Mouse (Mus musculus): ENCODE data around the gene Ogfod2.

The Ogfod2 gene

GRCm38 (mm10) chr5:124111742-124112497, at the start of gene Ogfod2:
Gene Ogfod2, plus strand, starts transcription at chr5:124112297.
- peak; percentile 96 for DNase-seq (ENCODE audit: low spot score)

DNA sequence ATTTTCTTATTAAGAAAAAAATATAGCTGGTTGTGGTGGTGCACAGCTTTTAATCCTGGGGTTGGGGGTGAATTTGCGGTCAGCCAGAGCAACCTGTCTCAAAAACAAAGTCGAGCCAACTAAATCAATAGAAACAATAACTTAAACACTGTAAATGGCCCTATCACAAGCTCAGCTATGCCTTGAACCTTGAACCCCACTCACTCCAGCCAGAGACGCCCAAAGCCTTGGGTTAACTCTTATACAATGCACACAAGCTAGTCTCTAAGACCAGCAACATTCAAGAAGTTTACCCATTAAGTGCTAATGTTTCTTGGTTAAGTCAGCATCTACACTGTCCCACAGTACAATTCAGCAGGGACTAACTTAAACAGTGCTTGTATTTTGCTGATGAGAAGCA, 42.4 kb upstream of the Ogfod2 start:
- DNase-seq (ENCODE audit: low spot score), result no peak

DNA sequence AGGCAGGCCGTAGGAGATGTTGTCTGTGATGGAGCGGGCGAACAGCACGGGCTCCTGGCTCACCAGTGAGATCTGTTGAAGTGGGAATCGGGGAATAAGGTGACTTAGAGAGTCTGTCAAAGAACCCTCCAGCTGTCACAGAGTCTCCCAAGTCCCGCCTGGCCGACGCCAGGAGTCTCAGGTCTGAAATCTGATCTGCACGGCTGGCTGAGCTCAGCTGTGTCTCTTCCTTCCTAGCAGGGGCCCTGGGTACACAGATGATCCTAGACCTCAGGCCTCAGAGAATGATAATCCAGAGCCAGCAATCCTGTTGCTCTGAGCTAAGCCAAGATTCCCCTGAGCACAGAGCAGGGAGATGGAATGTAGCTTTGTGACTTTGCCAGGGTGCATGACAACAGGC, 38.4 kb upstream of the Ogfod2 start:
- DNase-seq (ENCODE audit: low spot score), result no peak

- DNase-seq (ENCODE audit: low spot score), result no peak
Observed at GRCm38 (mm10) chr5:124074845-124075307, 37.2 kb upstream of the Ogfod2 start.

GRCm38 (mm10) chr5:124075716-124076115, 36.4 kb upstream of the Ogfod2 start:
- DNase-seq (ENCODE audit: low spot score), result no peak

DNA sequence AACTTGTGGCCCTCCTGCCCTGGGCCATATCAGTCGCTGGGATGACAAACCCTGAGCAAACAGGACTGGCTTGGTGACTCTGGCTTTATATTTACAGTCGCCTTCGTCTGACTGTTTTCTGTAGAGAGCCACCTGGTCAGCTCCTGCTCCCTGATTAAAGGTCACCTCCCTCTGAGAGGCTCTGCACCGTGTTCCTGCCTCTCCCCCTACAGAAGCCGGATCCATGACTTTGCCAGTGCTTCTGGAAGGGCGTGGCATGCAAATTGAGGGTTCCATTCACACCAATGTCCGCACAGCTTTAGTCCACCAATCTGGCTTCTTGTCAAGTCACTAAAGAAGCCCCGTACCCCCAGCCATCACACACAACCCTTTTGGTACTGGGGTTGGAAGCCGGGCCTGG, 35.5 kb upstream of the Ogfod2 start:
- DNase-seq (ENCODE audit: low spot score), result no peak

GRCm38 (mm10) chr5:124077241-124077640, 34.9 kb upstream of the Ogfod2 start:
- no peak for DNase-seq (ENCODE audit: low spot score)

- DNase-seq (ENCODE audit: low spot score), result no peak
Observed at GRCm38 (mm10) chr5:124077856-124078460, 34.1 kb upstream of the Ogfod2 start.

- no peak for DNase-seq (ENCODE audit: low spot score)
Observed at GRCm38 (mm10) chr5:124078794-124079416, 33.2 kb upstream of the Ogfod2 start.

DNA sequence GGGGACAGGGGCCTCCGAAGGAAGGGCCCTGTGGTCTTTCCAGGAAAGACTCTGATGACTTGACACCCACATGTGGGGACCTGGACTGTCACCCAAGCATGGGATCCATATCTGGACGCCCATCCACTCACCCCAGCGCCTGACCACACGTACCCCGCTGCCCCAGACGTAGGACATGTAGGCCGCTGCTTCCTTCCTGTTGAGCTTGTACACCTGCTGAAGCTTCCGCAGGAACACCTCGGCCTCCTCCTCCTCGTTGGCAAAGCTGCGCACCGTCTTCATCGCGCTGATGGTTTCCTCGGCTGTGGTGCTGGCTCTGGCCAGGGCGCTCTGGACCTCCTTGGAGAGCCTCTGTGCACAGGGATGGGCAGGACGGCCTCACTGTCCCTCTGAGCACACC, 32.2 kb upstream of the Ogfod2 start:
- no peak for DNase-seq (ENCODE audit: low spot score)

- no peak for DNase-seq (ENCODE audit: low spot score)
Observed at GRCm38 (mm10) chr5:124082447-124082846, 29.6 kb upstream of the Ogfod2 start.

GRCm38 (mm10) chr5:124082941-124083688, 29.0 kb upstream of the Ogfod2 start:
- DNase-seq (ENCODE audit: low spot score), result no peak

DNA sequence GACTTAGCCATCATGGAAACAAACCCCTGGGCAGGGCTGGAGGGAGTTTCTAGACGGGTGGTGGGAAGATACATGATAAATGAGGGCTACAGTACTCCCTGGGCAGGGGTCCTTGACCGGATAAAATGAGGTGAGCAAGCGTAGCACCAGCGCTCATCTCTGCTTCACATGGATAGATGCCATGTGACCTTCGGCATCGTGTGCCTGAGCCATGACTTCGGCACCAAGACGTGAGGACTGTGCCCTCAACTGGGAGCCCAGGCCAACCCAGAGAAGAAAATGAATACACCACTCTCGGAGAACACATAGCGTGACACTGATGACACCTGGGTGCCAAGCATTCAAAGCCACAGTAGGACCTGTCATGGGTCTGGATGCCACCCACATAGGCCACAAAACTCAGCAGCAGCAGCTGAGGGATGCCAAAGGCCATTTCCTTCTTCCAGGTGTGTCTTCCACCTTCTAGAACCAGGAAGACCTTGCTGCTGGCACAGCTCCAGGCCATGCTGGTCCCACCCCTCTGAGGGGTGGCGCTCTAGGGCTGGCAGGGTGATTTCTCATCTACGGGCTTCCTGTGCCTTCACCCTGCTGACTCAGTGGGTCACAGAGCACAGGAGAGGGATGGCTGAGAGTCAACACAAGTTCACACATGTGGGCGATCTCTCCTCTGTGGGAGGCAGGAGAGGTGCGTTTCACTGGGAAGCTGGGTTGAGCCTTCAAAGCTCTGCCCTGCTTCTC, 28.1 kb upstream of the Ogfod2 start:
- no peak for DNase-seq (ENCODE audit: low spot score)

DNA sequence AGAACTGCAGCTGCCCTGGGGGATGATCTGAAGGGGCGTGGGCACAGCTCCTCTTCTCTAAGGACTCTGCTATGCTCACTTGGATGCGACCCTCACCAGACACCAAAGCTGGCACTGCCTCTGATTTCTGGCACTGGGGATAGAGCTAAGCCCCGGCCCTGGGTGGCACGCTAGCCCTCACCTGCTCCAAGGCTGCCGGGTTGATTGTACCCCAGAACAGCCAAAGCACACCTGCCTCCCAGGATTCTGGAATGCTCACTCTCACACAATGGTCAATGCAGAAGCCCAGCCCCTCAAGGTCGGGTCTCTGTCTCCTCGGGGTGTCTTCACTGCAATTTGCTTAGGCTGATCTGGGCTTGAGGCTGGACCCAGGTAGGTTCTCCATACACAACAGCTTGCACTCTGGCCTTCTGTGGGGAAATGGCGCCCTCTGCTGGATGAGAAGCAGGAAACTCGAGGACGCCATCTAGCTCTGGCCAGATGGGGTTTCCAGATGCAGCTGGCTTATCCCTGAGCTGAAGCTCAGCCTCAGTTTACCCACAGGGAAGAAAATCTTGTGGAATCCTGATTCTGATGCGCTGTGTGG, 27.4 kb upstream of the Ogfod2 start:
- peak; percentile 93 for DNase-seq (ENCODE audit: low spot score)

GRCm38 (mm10) chr5:124085513-124085912, 26.6 kb upstream of the Ogfod2 start:
- no peak for DNase-seq (ENCODE audit: low spot score)

GRCm38 (mm10) chr5:124086876-124087275, 25.2 kb upstream of the Ogfod2 start:
- DNase-seq (ENCODE audit: low spot score), result no peak

GRCm38 (mm10) chr5:124089868-124090267, 22.2 kb upstream of the Ogfod2 start:
- no peak for DNase-seq (ENCODE audit: low spot score)

DNA sequence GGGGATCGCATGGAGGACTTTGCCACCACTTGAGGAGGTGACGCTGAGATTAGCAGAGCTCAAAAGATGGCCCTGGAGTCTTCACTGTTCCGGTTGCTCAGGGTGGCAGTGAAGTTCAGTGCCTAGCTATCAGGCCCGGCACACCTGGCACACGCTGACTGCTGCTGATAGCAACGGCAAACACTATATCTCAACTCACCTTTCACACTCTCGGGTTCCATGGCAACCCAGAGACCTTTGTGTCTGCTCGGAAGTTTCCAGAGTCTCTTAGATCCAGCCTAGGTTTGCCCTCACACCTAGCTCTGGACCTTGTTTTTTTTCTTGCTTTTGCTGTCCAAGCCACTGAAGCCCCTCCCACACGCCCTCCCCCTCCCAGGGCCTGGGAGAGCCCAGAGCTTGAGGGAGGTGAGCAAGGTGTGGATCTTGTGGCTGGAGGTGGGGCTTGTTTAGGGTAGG, 20.1 kb upstream of the Ogfod2 start:
- DNase-seq (ENCODE audit: low spot score), result no peak

DNA sequence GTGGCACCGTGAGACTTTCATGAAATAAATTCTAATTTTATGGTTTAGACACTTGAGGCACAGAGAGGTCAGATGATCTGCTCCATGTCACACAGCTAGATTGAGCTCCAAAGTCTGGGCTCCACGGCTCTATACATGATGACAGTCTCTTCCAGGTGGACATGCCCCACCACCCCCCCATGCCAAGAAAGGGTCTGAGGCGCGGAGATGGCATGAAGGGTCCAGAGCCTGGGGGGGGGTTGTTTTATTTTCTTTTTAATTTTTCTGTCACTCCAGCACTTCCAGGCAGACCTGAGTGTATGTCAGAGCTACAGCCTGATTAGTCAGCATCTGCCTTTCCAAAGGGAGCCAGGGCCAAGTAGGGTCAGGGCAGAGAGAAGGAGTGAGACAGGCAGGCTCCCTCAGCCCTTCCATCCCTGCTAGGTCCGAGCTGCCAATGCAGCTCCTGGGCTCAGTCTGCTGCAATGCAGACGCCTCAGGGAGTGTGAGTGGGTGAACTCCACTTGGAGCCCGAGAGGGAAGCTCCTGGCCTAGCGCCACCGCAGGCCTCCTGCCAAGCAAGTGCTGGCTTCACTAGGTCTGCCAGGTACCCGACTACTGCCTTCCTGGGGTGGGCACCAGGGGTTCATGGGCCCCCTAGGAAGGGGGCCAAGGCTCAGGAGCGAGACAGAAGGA, 18.8 kb upstream of the Ogfod2 start:
- DNase-seq (ENCODE audit: low spot score), result peak; percentile 79

DNA sequence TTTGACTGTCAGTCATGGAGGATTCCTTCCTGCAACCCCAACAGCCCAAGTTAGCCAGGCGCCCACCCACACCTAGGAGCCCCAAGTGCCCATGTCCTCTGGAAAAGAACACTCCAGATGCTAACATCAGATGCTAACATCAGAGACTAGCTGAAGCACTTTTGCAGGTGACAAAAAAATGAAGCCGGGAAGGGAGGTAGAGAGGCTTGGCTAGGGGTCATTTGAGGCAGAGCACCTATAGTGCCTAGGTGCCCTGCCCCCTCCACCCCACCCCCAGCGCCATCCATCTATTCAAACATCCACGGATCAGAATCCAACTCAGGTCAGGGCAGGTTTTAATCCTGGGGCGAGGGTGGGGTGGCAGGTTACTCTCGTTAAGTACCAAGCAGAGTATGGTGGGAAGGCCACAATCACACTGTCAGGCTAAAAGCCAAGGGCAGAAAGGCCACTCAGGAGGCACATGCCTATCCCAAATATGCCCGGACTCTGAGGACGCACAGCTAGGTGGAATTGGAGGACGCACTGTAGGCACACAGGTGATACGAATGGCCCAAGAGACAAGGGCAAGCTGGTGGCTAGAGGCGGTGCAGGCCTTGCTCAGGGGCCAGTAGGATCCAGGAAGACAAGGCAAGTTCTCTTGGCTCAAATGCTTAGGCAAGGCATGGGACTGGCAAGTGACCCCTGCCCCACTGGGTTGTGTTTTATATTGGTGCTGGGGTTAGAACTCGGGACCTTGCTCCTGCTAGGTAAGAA, 18.1 kb upstream of the Ogfod2 start:
- DNase-seq (ENCODE audit: low spot score), result no peak

Data from testis, postnatal 10 days (tissue).